Mouse (Mus musculus) lung, embryonic 14.5 days (tissue): ENCODE data around the gene Pzp. TPM values are rescaled to one million over a fixed set of nuclear protein-coding genes. Genes with fewer than 3 reads are reported as not detected.

Source experiments
- ATAC-seq: fragments of 200-750 bp; cut with Nextera tagmentation; 2 replicates; pipeline ENCODE4 v1.8.0; 2017; ENCODE audit warnings: mild to moderate bottlenecking, moderate TSS enrichment, moderate library complexity; ENCODE audit not compliant: insufficient read depth
- DNase-seq: peaks from one replicate; pipeline ENCODE4 v3.0.0-alpha.2; 2015
- H3K27ac ChIP-seq: fragments of 300-500 bp; sonication (generic); 2 replicates; pipeline ENCODE4 v1.5.1; 2014; ENCODE audit warnings: low read depth, mild to moderate bottlenecking, moderate library complexity
- H3K27me3 ChIP-seq: fragments of 300-500 bp; sonication (generic); 2 replicates; pipeline ENCODE4 v1.6.1; 2014; ENCODE audit warnings: low read length, control low read depth; ENCODE audit not compliant: insufficient read depth
- H3K36me3 ChIP-seq: fragments of 300-500 bp; sonication (generic); 2 replicates; pipeline ENCODE4 v1.6.1; 2014; ENCODE audit warnings: control low read depth; ENCODE audit not compliant: insufficient read depth
- H3K4me1 ChIP-seq: fragments of 300-500 bp; sonication (generic); 2 replicates; pipeline ENCODE4 v1.6.1; 2014; ENCODE audit warnings: antibody characterized with exemption, control low read depth; ENCODE audit not compliant: insufficient read depth
- H3K4me2 ChIP-seq: fragments of 300-500 bp; sonication (generic); 2 replicates; pipeline ENCODE4 v1.6.1; 2014; ENCODE audit warnings: mild to moderate bottlenecking
- H3K4me3 ChIP-seq: fragments of 300-500 bp; sonication (generic); 2 replicates; pipeline ENCODE4 v1.5.1; 2014; ENCODE audit warnings: low read depth, low read length
- H3K9ac ChIP-seq: fragments of 300-500 bp; sonication (generic); 2 replicates; pipeline ENCODE4 v1.6.1; 2014
- H3K9me3 ChIP-seq: fragments of 300-500 bp; sonication (generic); 2 replicates; pipeline ENCODE4 v1.6.1; 2016; ENCODE audit warnings: low read depth, low read length, control low read depth
- CTCF ChIP-seq: IDR thresholded peaks from 2 replicates; pipeline ENCODE4 v1.5.1; 2016; ENCODE audit warnings: antibody characterized with exemption, low read depth
- WGBS: fragments of 180-500 bp; shearing (Covaris S2); extraction: QIAGEN DNeasy Blood & Tissue Kit; methylation state at CpG from one replicate; pipeline ENCODE4 v1.1.7; 2014; 5-methylcytosine and 5-hydroxymethylcytosine counted together
- polyA plus RNA-seq: library from polyadenylated mRNA; unstranded; fragments of >200 nt; fragmentation: Nextera tagmentation; extraction: Ambion mirVana; gene quantifications from 2 replicates; pipeline ENCODE4 v1.2.1, GENCODE M21; 2014

Gene Pzp
- polyA plus RNA-seq, 1 experiment from 2014 or later, result 0.04 TPM

DNA sequence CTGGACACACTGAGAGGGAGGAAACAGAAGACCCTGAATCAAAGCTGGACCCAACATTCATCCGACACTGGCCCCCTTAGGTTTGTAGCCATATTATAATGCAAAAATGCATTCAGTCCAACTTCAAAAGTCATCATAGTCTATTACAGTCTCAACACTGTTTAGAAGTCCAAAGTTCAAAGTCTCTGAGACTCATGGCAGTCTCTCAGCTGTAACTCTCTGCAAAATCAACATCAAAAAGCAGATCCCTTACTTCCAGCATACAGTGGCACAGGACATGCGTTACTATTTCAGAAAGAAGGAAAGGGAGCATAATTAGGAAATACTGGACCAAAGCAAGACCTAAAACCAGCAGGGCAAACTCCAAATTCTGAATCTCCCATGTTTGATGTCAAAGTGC is 8.7 kb upstream of the Pzp start:
- no peak overlapping the region for H3K4me3 ChIP-seq
- no peak for ATAC-seq
- no peaks in the 10 kb centered on the region for H3K4me1 ChIP-seq
- 89% methylated on average over 2 of the region's 2 CpGs for WGBS
- no peak overlapping the region for H3K27ac ChIP-seq
- no peak overlapping the region for H3K4me2 ChIP-seq
- no peaks in the 10 kb centered on the region for H3K27me3 ChIP-seq
- DNase-seq, result no peak
- no peak overlapping the region for H3K9ac ChIP-seq
- no peaks in the 10 kb centered on the region for H3K9me3 ChIP-seq
- no peaks in the 10 kb centered on the region for H3K36me3 ChIP-seq
- TF ChIP-seq CTCF, result no peak

DNA sequence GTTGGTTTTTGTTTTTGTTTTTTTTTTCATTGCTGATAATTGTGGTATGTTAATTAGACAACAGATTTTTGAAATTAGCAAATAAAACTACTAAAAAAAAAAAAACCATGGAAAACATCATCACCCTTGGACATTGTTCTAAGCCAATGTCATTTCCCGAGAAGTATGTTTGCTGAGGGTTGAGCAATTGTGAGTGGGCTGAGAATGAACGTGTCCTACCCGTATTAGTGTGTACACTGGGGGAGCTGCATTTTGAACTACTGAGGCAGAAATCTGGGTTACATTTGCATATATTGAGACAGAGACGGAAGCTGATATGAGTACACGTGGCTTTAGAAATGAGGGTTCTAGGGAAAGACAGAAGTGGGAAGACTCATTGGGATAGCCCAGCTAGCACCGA is 6.8 kb upstream of the Pzp start:
- Histone ChIP-seq H3K9me3 (no peaks in the 10 kb centered on the region), H3K4me3 (no peak overlapping the region), H3K36me3 (no peaks in the 10 kb centered on the region), H3K27ac (no peak overlapping the region), H3K27me3 (no peaks in the 10 kb centered on the region), H3K9ac (no peak overlapping the region), H3K4me1 (no peaks in the 10 kb centered on the region), H3K4me2 (no peak overlapping the region)
- DNase-seq, result no peak
- TF ChIP-seq CTCF, result no peak
- no peak for ATAC-seq
- 76% methylated on average over 6 of the region's 6 CpGs for WGBS

- 79% methylated on average over 9 of the region's 9 CpGs for WGBS
- TF ChIP-seq CTCF, result no peak
- Histone ChIP-seq H3K27me3 (no peaks in the 10 kb centered on the region), H3K9ac (no peak overlapping the region), H3K36me3 (no peaks in the 10 kb centered on the region), H3K27ac (no peak overlapping the region), H3K4me3 (no peak overlapping the region), H3K9me3 (no peaks in the 10 kb centered on the region), H3K4me1 (no peaks in the 10 kb centered on the region), H3K4me2 (no peak overlapping the region)
- DNase-seq (no peak), ATAC-seq (no peak)
Observed at GRCm38 (mm10) chr6:128532701-128533100, 6.2 kb upstream of the Pzp start.

GRCm38 (mm10) chr6:128528491-128528890 is 2.0 kb upstream of the Pzp start:
- Histone ChIP-seq H3K36me3 (no peaks in the 10 kb centered on the region), H3K4me3 (no peak overlapping the region), H3K4me1 (no peaks in the 10 kb centered on the region), H3K4me2 (no peak overlapping the region), H3K9ac (no peak overlapping the region), H3K27me3 (no peaks in the 10 kb centered on the region), H3K9me3 (no peaks in the 10 kb centered on the region), H3K27ac (no peak overlapping the region)
- no peak for TF ChIP-seq CTCF
- ATAC-seq (no peak), DNase-seq (no peak)
- WGBS, result 25% methylated on average over 4 of the region's 4 CpGs

GRCm38 (mm10) chr6:128527110-128527509 is 590 bp upstream of the Pzp start:
- ATAC-seq (no peak), DNase-seq (no peak)
- Histone ChIP-seq H3K4me1 (no peaks in the 10 kb centered on the region), H3K27me3 (no peaks in the 10 kb centered on the region), H3K9me3 (no peaks in the 10 kb centered on the region), H3K36me3 (no peaks in the 10 kb centered on the region), H3K9ac (no peak overlapping the region), H3K4me3 (no peak overlapping the region), H3K27ac (no peak overlapping the region), H3K4me2 (no peak overlapping the region)
- TF ChIP-seq CTCF, result no peak
- 48% methylated on average over 1 of the region's 1 CpGs for WGBS

DNA sequence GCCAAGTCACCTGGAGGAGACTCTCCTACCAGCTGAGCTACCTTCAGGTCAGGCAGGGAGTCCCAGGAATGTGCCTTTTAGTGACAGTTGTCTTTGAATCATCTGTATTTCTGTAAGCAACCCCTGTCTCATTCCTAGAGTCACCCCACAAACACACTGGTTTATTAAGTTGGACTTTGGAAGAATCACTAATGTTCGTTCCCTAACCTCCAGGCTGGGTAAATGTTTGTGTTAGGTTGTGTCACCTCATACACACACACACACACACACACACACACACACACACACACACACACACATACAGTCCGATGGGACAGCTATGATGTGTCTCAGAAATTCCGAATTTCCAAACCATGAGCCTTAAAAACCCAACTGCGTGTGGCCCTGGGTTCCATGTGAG is 719 bp downstream of the Pzp start:
- Histone ChIP-seq H3K4me2 (no peak overlapping the region), H3K27ac (no peak overlapping the region), H3K36me3 (no peaks in the 10 kb centered on the region), H3K27me3 (no peaks in the 10 kb centered on the region), H3K9me3 (no peaks in the 10 kb centered on the region), H3K9ac (no peak overlapping the region), H3K4me3 (no peak overlapping the region), H3K4me1 (no peaks in the 10 kb centered on the region)
- no peak for TF ChIP-seq CTCF
- ATAC-seq, result no peak
- no peak for DNase-seq
- WGBS, result 88% methylated on average over 4 of the region's 4 CpGs

DNA sequence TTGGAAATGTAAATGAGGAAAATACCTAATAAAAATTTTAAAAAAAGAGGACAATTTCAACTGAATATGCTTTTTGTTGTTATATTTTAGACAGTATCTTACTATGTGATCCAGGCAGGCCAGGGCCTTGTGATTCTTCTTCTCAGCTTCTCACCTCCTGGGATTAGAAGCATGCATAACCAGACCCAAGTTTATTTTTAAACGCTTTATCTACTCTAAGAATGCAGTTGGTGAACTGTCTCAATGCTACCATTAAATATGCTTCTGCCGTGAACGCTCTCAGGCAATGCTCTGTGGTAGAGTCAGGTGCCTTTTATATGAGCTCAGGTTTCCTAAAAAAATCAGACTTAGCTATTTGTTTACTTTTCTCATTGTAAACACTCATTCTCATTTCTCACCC is 3.2 kb downstream of the Pzp start:
- no peaks in the 10 kb centered on the region for H3K4me1 ChIP-seq
- 81% methylated on average over 3 of the region's 3 CpGs for WGBS

DNA sequence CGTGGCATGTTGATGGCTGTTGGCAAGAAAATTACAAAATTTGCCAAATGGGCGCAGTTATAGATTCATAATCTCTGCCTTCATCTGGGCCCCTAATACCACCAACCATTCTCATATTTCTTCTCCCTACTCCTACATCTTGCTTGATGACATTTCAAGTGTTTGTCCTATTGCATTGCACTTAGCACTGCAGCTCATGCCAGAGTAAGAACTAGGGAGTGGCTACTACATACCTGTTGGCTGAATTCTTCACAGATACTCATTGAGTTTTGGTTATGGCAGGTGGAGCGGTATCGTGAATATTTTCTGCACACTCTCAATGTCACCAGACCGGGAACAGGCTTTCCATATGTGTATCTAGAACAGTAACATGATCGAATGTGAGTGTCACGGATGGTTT is 7.4 kb downstream of the Pzp start:
- Histone ChIP-seq H3K4me3 (no peak overlapping the region), H3K4me1 (no peaks in the 10 kb centered on the region), H3K27me3 (no peaks in the 10 kb centered on the region), H3K9me3 (no peaks in the 10 kb centered on the region), H3K36me3 (no peaks in the 10 kb centered on the region), H3K4me2 (no peak overlapping the region), H3K27ac (no peak overlapping the region), H3K9ac (no peak overlapping the region)
- WGBS, result 75% methylated on average over 7 of the region's 7 CpGs
- DNase-seq (no peak), ATAC-seq (no peak)
- no peak for TF ChIP-seq CTCF

More for the DNA sequence above, 3.2 kb downstream of the Pzp start:
- Histone ChIP-seq H3K9ac (no peak overlapping the region), H3K4me2 (no peak overlapping the region), H3K9me3 (no peaks in the 10 kb centered on the region), H3K4me3 (no peak overlapping the region), H3K27me3 (no peaks in the 10 kb centered on the region), H3K27ac (no peak overlapping the region), H3K36me3 (no peaks in the 10 kb centered on the region)
- DNase-seq, result no peak
- no peak for TF ChIP-seq CTCF
- no peak for ATAC-seq
